Comparison of ENCODE assay signal across 19 mouse cellular contexts in genomic region chr7:136531301-136531700, GRCm38 (mm10).
DNase-seq lines count a peak whose midpoint lies in the region; ATAC-seq lines count a peak whose summit lies in the region.
"Had no signal": no experiment of that assay in that cellular context is flagged by ENCODE, and none has a peak within 500 bp of the region (broad histone marks: within the 10 kb centered on the region; RNA-seq: fewer than 3 reads in every experiment).

No protein-coding gene starts in this region.

- H3K9ac ChIP-seq in heart, embryonic 12.5 days = no peak overlapping the region
- H3K9ac ChIP-seq: liver, embryonic 13.5 days; lung, embryonic 15.5 days had no signal

- H3K27ac ChIP-seq in heart, embryonic 12.5 days (ENCODE audit: poor library complexity, severe bottlenecking) = no peak overlapping the region
- H3K27ac ChIP-seq: kidney, postnatal 0 days; layer of hippocampus, adult 2 months; liver, embryonic 13.5 days; lung, embryonic 15.5 days; macrophage had no signal

- DNase-seq in heart, adult 11 months = peak; percentile 95
- peak; percentile 13 for DNase-seq in retina, adult 2 months (ENCODE audit: low read depth, low spot score)
- no peak for DNase-seq in retina, embryonic 14.5 days (ENCODE audit: low spot score)
- DNase-seq in gastrocnemius, postnatal 10 days = peak; percentile 29
- peak; percentile 67 for DNase-seq in retina, postnatal 7 days (ENCODE audit: low read depth, low spot score)
- DNase-seq in cerebellum, adult 18-20 months = no peak
- DNase-seq in layer of hippocampus, adult 18-20 months (ENCODE audit: low spot score in 2 of 2) = no peak
- DNase-seq: adrenal gland, postnatal 36 days; cerebellum, postnatal 36 days; kidney, adult 11 months; liver, embryonic 13.5 days; thymus, adult 2 months had no signal

- ATAC-seq in heart, embryonic 12.5 days (ENCODE audit: insufficient number of reproducible peaks, low FRiP score) = no peak
- ATAC-seq: hindbrain, embryonic 16.5 days had no signal

- 53% methylated on average over 7 of the region's 7 CpGs for WGBS in heart, embryonic 12.5 days

- no peaks in the 10 kb centered on the region for H3K4me1 ChIP-seq in heart, embryonic 12.5 days (replicated peaks)
- H3K4me1 ChIP-seq: liver, embryonic 13.5 days; lung, embryonic 15.5 days had no signal

- H3K27me3 ChIP-seq in heart, embryonic 12.5 days (replicated peaks) = no peaks in the 10 kb centered on the region
- H3K27me3 ChIP-seq: liver, embryonic 13.5 days; lung, embryonic 15.5 days had no signal

- H3K4me3 ChIP-seq in heart, embryonic 12.5 days = no peak overlapping the region
- H3K4me3 ChIP-seq: layer of hippocampus, adult 2 months; liver, embryonic 13.5 days; lung, embryonic 15.5 days had no signal

- H3K36me3 ChIP-seq in heart, embryonic 12.5 days = no peaks in the 10 kb centered on the region
- H3K36me3 ChIP-seq: liver, embryonic 13.5 days; lung, embryonic 15.5 days had no signal

- H3K4me2 ChIP-seq in heart, embryonic 12.5 days = no peak overlapping the region
- H3K4me2 ChIP-seq: liver, embryonic 13.5 days; lung, embryonic 15.5 days; midbrain, embryonic 11.5 days had no signal

- no peaks in the 10 kb centered on the region for H3K9me3 ChIP-seq in heart, embryonic 12.5 days (replicated peaks)
- H3K9me3 ChIP-seq: liver, embryonic 13.5 days; lung, embryonic 15.5 days had no signal

Comparison
In these comparisons a context has a peak if more than half of its experiments do, and no peak if none do; other contexts are left out.
1. DNase-seq: peak in heart, adult 11 months (single experiment), retina, adult 2 months (single experiment), gastrocnemius, postnatal 10 days (single experiment) and retina, postnatal 7 days (single experiment); none in retina, embryonic 14.5 days (single experiment), cerebellum, adult 18-20 months (0 of 2) and layer of hippocampus, adult 18-20 months (0 of 2).